29 mouse cellular contexts compared by ENCODE assay signal in genomic region chr1:152978700-152979099, GRCm38 (mm10). TPM values are rescaled to one million over a fixed set of nuclear protein-coding genes. Genes with fewer than 3 reads are reported as not detected.
A peak's percentile ranks its signal among the peaks of the same experiment; 100 is the strongest.
DNase-seq lines count a peak whose midpoint lies in the region; ATAC-seq lines count a peak whose summit lies in the region.
"Had no signal": no experiment of that assay in that cellular context is flagged by ENCODE, and none has a peak within 500 bp of the region (broad histone marks: within the 10 kb centered on the region; RNA-seq: fewer than 3 reads in every experiment).

No protein-coding gene starts in this region.

- ATAC-seq in cerebellum, adult (ENCODE audit: insufficient number of reproducible peaks, low FRiP score, low TSS enrichment), result no peak; the same call in 1 of the 2 replicates
- ATAC-seq in kidney, embryonic 16.5 days (ENCODE audit: low FRiP score, low TSS enrichment), result no peak
- ATAC-seq: forebrain, embryonic 15.5 days; intestine, postnatal 0 days; Patski had no signal

- H3K9me3 ChIP-seq in kidney, embryonic 16.5 days (ENCODE audit: low read length), result no peaks in the 10 kb centered on the region
- H3K9me3 ChIP-seq: embryonic facial prominence, embryonic 13.5 days; forebrain, embryonic 12.5 days; forebrain, embryonic 15.5 days; heart, embryonic 10.5 days; hindbrain, embryonic 12.5 days; hindbrain, embryonic 15.5 days had no signal

- H3K4me1 ChIP-seq in kidney, embryonic 16.5 days (ENCODE audit: insufficient read depth, low read length), result no peaks in the 10 kb centered on the region
- H3K4me1 ChIP-seq: embryonic facial prominence, embryonic 10.5 days; embryonic facial prominence, embryonic 13.5 days; heart, embryonic 13.5 days had no signal

- peak; percentile 63 for DNase-seq in cerebellum, adult 11-12 months
- peak; percentile 40 for DNase-seq in heart, adult 11 months
- no peak for DNase-seq in heart, postnatal 36 days
- DNase-seq in cerebellum, postnatal 14 days, result peak; percentile 48 to 49
- DNase-seq in thymus, postnatal 25 days, result no peak
- DNase-seq: adrenal gland, postnatal 10 days; adrenal gland, postnatal 36 days; B cell, adult 2 months; embryo, embryonic 11 days; gastrocnemius, postnatal 25 days; heart, adult 2 months; heart, postnatal 14 days; kidney, adult 2 months had no signal

- H3K4me3 ChIP-seq in kidney, embryonic 16.5 days (ENCODE audit: low read length), result no peak overlapping the region
- H3K4me3 ChIP-seq: embryonic facial prominence, embryonic 10.5 days; embryonic facial prominence, embryonic 13.5 days; erythroblast, embryonic 14.5 days; forebrain, embryonic 12.5 days; forebrain, embryonic 15.5 days; heart, adult 2 months; heart, embryonic 10.5 days; heart, embryonic 13.5 days; hindbrain, embryonic 12.5 days; hindbrain, embryonic 15.5 days had no signal

- intact Hi-C loops in heart, postnatal 36 days (cut with DNase I), result no loop called here

- no peak overlapping the region for H3K27ac ChIP-seq in kidney, embryonic 16.5 days (ENCODE audit: low read length)
- H3K27ac ChIP-seq: embryonic facial prominence, embryonic 10.5 days; embryonic facial prominence, embryonic 13.5 days; forebrain, embryonic 12.5 days; forebrain, embryonic 15.5 days; heart, adult 2 months; heart, embryonic 10.5 days; heart, embryonic 13.5 days; hindbrain, embryonic 12.5 days; hindbrain, embryonic 15.5 days had no signal

- H3K27me3 ChIP-seq in kidney, embryonic 16.5 days (ENCODE audit: insufficient read depth, low read length), result no peaks in the 10 kb centered on the region
- H3K27me3 ChIP-seq: CH12.LX; embryonic facial prominence, embryonic 13.5 days; forebrain, embryonic 12.5 days; forebrain, embryonic 15.5 days; heart, embryonic 13.5 days; hindbrain, embryonic 12.5 days; hindbrain, embryonic 15.5 days had no signal

- H3K36me3 ChIP-seq in kidney, embryonic 16.5 days (ENCODE audit: insufficient read depth, low read length), result no peaks in the 10 kb centered on the region
- H3K36me3 ChIP-seq: embryonic facial prominence, embryonic 10.5 days; embryonic facial prominence, embryonic 13.5 days; forebrain, embryonic 12.5 days; forebrain, embryonic 15.5 days; G1E; heart, embryonic 10.5 days; heart, embryonic 13.5 days; hindbrain, embryonic 12.5 days; hindbrain, embryonic 15.5 days had no signal

- 90% methylated on average over 8 of the region's 8 CpGs for WGBS in kidney, embryonic 16.5 days

- H3K4me2 ChIP-seq in kidney, embryonic 16.5 days (replicated peaks; ENCODE audit: low read depth, low read length), result no peak overlapping the region
- H3K4me2 ChIP-seq: embryonic facial prominence, embryonic 13.5 days; forebrain, embryonic 12.5 days; forebrain, embryonic 15.5 days; heart, embryonic 13.5 days; hindbrain, embryonic 12.5 days; hindbrain, embryonic 15.5 days had no signal

- no peak overlapping the region for H3K9ac ChIP-seq in kidney, embryonic 16.5 days (replicated peaks; ENCODE audit: low read length)
- H3K9ac ChIP-seq: embryonic facial prominence, embryonic 13.5 days; forebrain, embryonic 12.5 days; forebrain, embryonic 15.5 days; heart, embryonic 13.5 days; hindbrain, embryonic 12.5 days; hindbrain, embryonic 15.5 days had no signal

RNA-seq across cellular contexts. Expression of gene Nmnat2, which starts 23.9 kb away (rescaled TPM):
- total RNA-seq in heart, postnatal 36 days (2021), result under 1 TPM; 0.22 to 0.28 TPM
- 0.86 and 1.3 TPM in 2 replicates for polyA plus RNA-seq in kidney, embryonic 16.5 days (2015; fragmentation: Nextera tagmentation; extraction: Ambion mirVana)
- total RNA-seq: hematopoietic stem cell, adult 5-6 weeks had no signal
- polyA plus RNA-seq: erythroblast, embryonic 14.5 days; G1E had no signal

Comparison
In these comparisons a context has a peak if more than half of its experiments do, and no peak if none do; other contexts are left out.
1. DNase-seq: peak in cerebellum, adult 11-12 months (single experiment), heart, adult 11 months (single experiment) and cerebellum, postnatal 14 days (2 of 2); none in heart, postnatal 36 days (0 of 2) and thymus, postnatal 25 days (single experiment).